Mouse (Mus musculus) activated CD4-positive, CD25-positive, alpha-beta regulatory T cell, adult 4 months (primary cell): Measurements from ENCODE around the gene Igf2r. TPM values are rescaled to one million over a fixed set of nuclear protein-coding genes. Genes with fewer than 3 reads are reported as not detected.

Source experiments
- ATAC-seq: one replicate; pipeline ENCODE4 v1.8.0; 2017
- polyA plus RNA-seq, 2 experiments: library from polyadenylated mRNA; unstranded; fragments of 100-300 nt; shearing (Covaris generic); gene quantifications; one replicate each; pipeline ENCODE4 v1.2.1; 2017

The Igf2r gene
- polyA plus RNA-seq, 2 experiments from 2014 or later, result 23.9 to 33.2 TPM

DNA sequence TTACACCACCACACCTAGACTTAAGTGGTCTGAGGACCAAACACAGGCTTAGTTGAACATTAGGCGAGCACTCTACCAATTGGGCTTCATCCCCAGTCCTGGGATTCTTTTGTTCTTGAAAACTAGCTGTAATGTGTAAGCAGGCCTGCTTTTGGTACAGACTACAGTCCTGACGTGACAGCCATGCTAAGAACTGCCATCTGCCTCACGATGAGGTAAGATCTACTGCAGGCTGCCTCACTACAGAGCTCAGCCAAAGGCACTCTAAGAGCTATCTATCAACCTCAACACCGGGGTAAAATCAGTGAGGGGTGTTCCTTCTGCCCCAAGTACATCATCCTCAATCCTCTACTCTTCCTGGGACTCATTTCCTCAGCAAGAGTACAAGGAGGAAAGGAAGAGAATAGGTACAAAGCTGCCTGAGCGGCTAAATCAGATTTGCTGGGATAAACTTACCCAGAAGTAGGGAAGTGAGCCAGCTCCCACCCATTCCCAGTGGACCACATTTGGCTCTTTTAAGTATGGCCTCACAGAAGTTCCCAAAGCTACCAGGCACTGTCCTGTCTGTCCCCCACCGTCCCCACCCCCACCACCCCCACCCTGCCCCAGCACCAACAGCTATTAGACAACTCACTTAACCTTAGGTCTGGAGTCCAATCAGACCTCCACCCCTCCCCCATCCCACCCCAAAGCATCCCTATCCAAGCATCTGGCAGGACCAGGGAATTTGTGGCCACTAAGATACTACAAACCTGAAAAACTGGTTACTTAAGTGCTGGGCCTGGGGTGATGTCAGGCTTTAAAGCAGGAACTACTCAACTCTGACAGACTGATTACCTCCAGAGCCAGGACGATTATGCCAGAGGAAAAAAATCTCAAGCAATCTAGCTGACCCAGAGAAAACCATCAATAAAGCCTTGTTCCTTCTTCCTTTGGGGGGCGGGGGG lies 19.8 kb downstream of the Igf2r start:
- no peak for ATAC-seq

DNA sequence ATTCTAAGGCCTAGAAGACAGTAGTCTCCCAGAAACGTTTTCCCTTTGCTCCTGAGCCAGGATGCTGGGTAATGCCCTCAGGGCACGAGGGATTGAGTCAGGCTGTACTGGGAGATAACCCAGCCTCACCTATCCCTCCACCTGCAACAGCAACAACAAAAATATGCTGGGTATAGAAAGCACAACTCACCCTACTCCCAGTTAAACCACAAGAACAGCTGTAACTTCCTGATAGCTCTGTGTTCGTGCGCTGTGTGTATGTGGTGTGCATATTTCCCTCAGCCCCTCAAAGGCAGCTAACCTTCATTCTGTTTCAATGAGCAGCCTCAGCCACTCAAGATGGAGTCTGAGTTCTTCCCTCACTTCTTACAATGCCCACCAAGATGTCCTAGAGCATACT lies 23.7 kb downstream of the Igf2r start:
- peak; percentile 60 for ATAC-seq

DNA sequence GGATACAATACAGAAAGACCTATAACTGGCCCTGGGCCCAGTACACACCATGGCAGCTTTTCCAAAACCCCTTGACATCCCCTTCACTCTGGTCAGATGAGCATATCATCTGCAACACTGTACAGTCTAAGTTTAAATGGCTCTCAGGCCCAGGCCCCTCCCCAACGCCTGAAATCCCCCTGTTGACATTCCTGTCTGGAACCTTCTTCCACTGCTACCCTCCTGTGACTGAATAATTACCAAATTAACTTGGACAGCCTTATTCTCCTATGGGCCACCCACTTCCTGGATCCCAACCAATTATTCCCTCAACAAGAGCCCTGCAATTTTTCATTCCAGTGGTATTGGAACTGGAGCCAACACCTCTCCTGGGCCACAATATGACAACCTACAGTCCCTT lies 25.4 kb downstream of the Igf2r start:
- no peak for ATAC-seq

DNA sequence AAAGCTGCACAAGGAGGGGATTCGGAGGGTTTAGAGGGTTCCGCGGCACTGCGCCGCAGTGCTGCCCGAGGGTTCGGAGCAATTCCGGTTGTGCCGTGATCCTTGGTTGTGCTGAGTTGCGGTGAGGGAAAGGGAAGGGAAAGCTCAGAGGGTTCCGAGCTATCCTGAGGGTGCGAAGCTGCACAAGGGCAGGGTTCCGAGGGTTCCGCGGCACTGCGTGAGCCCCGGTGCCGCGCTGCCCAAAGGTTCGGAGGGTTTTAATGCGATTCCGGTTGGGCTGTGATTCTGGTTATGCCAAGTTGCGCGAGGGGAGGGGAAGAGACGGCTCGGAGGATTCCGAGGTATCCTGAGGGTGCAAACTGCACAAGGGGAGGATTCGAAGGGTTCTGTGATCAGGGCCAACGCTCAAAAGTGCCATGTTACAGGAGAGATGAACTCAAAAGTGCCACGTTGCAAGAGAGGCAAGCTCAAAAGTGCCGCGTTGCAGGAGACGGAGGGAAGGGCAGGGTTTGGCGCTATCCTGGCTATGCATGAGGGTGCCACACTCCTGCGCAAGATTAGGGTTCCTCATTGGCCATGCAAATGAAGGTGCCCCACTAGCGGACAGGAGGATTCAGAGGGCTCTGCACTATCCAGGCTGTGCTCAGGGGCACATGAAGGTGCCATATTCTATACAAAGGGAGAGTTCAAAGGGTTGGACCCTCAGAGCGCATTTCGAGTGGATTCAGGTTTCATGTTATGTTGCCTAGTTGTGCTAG lies 27.1 kb downstream of the Igf2r start:
- no peak for ATAC-seq

DNA sequence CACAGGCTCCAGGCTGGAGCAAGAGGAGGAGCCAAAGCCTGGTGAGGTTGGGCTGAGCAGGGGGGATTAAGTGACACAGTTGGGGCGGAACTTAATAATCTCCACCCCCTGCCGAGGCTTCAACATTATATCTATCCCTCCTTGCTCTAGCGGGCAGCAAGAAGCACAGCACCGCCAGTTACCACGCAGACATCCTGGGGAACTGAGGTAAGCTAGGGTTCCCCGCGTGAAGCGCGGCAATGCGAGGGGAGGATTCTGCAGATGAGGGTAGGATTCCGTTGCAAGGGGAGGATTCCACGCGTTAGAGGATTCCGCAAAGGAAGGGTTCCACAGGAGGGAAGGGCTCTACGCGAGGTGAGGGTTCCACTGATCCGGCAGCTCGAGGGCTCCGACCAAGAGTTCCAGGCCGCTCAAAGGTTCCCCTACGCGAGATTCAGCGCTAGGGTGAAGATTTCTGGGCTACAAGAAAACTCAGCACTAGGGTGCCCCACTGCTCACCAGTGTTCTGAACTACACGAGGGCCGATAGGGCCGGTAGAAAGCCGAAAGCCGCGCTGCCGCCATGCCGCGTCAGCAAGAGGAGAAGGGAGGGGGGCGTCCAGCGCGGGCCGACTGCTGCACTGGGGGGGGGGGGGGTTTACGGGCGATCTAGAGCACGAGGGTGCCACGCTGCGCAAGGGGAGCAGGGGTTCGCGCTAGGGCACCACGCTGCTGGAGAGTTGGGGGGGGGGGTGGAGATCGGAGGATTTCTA lies 28.1 kb downstream of the Igf2r start:
- ATAC-seq, result peak; percentile 84

DNA sequence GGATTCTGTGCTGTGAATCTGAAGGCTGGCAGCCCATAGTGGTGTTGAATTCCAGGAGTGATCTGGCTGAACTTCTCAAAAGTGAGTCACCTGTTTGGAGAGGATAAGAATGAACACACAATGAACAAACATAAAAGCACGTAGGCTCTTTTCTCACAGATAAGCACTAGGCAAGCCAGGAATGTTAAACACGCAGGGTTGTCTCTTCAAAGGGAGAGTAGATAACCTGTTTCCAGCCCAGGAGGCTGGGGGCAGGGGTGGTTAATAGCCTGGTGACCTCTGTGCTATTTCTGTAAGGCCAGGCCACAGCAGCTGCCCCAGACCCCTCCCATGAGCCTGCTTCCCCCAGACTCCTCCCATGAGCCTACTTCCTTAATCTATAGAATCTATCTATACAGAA lies 29.1 kb downstream of the Igf2r start:
- no peak for ATAC-seq

DNA sequence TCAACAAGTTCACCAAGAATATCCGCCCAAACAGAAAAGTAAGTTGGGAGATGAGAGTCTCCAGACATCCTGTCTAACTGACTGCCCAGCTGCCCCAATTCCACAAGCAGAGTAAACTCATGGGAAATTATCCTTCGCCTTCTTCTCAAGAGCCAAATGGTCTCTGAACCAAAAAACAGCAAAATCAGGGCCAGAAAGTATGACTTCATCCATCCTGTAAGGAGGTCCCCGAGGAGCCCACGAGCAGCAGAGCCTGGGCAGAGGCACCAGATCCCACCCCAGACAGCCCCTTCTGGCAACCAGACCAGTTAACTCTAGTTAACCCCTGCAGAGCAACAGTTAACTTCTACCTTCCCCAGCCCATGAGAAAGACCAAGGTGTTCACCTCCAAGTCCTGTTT lies 29.9 kb downstream of the Igf2r start:
- no peak for ATAC-seq

DNA sequence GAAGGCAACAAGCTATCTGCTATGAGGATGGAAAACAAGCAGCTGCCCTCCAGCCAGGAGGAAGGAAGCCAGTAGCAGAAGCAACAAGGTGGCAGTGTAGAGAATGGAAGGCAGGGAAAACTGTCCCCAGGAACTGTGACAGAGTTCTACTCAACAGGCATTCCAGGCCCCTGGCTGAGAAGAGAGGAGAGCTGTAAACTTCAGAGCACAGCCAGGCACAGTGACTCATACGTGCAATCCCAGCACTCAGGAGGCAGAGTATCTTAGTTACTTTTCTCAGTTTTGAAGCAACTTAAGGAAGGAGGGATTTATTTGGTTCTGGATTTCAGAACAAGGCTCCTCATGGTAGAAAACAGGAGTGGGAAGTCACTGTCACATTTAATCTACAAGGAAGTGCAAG lies 31.5 kb downstream of the Igf2r start:
- no peak for ATAC-seq

DNA sequence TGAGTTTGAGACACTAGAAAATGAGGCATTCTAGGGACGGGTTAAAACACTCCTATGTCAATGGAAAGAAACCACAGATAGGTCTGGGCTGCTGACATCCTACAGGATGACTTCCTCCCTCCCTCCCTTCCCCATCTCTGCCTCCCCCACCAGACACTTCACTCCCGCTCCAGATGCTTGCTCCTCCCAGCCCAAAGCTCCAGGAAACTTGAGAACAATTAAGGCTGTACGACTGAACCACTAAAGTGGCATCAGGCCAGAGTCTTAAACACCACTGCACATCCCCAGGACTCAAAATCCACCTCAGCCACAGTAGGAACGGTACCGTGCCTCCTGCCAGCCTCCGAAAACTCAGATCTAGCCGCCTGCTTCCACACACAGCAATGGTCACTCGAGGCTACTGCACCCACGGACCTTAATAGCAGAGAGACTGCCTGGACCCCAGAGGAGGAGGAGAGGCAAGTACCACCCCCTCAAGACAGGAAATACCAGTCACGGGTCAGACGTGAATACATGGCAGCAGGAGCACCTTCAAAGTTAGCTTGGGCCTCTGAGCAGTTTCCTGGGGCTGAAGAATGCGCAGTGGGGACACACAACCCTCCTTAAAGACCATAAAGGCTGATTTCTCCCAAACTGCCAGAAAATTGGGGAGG lies 35.1 kb downstream of the Igf2r start:
- no peak for ATAC-seq

DNA sequence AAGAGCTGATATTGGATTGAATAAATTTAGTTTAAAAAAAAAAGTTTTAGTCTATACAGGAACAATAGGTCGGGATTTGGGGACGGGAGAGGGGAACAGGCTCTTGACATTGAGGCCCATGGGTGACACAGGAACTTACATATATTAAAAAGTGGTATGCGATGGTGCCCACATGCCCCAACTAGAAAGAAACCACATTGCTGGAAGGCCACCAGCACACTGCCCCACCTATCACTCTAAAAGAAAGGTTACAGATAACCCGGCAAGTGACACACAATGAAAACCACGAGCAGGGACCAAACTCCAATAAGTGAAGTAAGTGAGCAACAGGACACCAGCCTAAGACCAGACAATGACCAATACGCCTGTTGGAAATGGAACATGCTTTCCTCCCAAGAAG lies 36.3 kb downstream of the Igf2r start:
- no peak for ATAC-seq

DNA sequence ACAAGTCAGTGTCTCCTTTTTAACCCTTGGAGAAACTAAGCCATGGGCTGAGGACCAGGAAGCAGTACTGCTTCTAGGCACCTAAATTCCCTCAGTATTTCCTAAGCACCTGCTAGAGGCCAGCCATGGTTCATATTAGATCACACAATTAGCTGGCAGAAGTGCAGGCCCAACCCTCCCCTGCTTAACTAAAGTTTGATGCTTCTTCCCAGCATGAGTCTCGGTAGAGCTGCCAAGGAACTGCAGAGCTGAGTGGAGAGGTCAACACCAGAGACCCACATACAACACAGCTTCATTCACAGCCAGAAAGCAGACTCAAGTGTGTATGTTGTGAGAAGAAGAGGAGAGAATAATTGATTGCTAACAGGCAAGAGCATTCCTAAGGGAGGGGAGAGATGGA lies 40.9 kb downstream of the Igf2r start:
- no peak for ATAC-seq

DNA sequence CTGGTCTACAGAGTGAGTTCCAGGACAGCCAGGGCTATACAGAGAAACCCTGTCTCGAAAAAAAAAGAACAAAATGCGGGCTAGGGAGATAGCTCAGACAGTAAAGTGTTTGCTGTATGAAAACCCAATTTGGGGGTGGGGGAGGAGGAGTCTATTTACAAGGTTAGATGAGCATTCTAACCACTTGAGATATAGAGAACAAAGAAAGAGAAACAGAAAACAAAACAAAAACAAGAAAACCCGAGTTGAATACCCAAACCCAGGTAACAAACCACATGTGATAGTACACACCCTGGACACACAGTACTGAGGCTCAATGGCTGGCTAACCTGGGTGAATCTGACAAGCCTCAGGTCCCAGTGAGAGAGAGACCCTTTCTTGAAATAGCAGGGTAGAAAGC lies 41.7 kb downstream of the Igf2r start:
- peak; percentile 79 for ATAC-seq

DNA sequence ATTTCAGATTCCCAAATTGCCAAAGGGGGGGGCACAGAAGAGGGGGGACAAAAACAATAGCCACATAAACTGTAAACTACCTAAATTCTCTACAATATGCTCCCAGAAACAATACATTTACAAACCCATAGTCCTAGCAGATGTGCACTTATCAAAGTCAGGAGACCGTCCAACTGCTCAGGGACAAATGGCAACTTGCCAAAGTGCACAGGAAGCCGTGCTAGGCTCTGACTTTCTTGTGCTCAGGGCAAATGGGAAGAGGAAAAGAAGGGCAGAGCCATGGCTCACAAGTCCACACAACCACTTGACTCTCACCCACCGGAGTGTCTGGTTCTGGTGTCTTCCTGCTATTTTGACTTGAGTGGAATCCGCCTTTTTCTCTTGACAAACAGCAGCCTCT lies 43.6 kb downstream of the Igf2r start:
- ATAC-seq, result no peak

DNA sequence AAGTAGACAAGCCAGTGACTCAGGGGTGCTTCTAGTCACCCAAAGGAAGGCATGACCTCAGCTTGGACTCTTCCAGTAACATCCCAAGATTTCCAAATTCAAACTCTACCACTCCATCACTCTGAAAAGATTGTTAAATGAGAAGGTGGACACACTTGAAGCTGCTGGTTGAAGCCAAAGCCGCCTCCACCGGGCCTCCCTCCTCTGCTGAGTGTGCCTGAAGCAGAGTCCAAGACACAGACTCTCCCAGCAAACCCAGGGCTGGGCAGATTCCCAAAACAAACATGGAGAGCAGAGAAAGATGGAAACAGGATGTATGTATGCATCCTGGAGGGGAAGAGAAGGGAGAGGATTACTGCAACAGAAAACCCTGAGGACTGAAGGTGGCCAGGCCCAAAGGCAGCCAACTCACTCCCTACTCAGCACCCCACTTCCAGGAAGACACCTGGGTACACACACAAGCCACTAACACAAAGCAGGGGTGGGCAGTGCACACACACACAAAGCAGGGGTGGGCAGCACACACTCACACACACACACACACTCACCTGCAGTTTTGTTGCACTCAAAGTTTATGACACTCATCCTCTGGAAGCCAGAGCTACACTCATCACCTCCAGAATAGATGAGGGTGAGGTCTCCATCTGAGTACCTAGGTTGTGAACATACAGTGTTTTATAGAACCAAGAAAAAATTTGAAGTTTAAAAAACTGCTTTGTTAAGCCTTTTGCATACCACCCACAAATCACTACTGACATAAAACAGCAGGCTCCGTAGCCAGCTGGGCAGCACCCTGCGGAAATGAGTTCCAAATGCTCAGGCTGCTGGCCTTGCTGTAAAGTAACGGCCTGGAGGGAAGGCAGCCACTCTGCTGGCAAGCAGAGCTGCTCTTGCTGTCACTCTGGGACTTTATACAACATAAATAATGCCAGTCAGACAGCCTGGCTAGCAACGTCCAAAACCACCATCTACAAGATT lies 44.4 kb downstream of the Igf2r start:
- ATAC-seq, result no peak

DNA sequence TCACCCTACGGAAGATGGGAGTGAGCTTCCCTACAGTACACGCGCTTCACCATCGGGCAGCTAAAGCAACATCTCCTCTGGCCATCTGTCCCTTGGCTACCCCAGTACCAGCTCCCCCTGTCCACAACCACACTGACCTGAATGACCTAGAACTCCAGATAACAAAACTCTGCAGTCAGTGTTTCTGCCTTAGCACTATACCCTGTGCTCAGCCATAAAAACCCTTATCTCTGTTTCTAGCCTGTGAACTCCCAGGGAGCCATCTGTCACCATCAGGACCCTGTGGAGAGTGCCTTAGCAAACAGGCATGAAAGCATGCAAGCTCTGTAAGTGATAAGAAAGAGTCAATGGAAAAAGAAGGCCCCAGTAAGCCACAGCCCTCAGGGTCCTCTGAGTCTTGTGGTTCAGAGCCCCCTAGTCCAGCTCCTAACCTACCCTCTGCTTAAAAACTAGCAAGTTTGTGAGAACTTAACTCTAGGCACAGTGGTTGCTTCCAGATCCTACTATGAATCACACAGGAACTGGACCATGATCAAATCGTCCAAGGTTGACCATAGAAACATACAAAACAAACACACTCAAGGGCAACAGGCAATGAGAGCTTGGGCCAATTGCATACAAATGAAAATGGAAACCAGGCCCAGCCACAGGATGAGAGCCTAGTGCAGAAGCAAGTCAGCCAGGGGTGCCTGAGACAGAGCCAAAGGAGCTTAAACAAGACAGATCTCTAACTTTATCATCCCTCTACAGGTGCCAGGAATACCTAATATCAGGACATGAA lies 45.3 kb downstream of the Igf2r start:
- no peak for ATAC-seq

DNA sequence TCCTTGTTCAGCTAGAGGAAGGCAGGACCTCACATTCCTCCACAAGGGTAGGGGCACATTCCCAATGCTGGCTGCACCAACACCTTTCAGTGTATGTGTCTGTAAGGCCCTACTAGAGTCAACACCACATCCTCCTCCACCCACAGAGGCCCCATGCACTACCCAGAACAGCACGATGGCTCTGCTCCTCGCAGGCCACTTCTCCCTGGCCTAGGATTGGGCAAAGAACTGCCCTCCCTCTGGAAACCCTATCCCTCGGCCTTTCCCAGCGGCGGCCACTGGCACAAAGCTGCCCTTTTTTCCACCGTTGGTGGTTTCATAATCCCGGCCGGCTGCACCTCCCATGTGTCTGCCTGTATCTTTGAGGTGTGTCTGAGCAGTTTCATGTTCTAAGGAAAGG lies 46.8 kb downstream of the Igf2r start:
- ATAC-seq, result peak; percentile 75

DNA sequence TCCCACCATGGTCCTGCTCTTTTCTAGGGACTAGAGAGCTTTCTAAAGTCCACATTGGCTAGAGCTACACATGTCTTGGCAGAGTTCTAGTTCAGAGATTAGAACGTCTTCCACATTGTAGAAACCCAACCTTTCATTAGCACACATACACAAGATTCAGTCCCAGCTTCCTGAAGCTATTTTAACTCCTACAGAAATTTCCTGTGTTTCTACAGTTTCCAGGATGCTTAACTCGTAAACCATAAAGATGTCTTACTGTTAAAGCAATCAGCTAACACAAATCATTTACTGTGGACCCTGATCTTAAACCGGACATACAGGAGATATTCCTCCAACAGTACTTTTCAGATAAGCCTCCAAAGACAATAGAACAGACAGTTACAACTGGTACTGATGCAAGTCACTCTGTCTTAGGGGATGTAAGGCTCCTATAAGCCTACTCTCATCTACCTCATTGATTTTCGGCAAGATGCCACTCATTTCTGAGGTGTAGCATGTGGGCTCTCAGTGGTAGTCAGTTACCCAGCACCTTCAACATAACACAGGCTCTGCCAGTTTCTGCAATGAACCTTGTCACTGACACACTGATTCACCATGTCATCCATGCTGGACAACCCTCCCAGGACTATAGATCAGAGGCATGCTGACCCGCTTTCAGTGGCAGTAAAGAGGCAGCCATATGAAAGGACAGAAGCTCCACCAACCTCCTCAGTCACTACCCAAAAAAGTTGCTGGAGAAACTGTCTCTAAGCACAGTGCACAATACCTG lies 48.2 kb downstream of the Igf2r start:
- ATAC-seq, result no peak

DNA sequence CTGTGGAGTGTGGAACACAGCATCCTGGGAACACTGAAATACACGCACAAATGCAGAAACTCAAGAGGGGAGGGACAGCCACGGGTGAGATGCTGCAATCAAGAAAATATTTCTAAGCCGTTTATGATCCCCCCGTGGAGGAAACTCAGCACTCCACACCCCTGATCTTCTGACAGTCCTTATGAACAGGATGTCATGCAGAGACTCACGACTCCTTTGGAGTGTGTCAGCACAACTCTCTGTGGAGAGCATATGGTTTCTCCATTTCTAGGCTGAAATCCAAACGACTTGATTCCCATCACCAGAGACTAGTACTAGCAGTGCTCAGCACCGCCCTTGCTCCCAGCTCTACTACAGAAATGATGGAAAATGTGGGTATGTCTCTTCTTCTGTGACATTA lies 51.2 kb downstream of the Igf2r start:
- no peak for ATAC-seq

DNA sequence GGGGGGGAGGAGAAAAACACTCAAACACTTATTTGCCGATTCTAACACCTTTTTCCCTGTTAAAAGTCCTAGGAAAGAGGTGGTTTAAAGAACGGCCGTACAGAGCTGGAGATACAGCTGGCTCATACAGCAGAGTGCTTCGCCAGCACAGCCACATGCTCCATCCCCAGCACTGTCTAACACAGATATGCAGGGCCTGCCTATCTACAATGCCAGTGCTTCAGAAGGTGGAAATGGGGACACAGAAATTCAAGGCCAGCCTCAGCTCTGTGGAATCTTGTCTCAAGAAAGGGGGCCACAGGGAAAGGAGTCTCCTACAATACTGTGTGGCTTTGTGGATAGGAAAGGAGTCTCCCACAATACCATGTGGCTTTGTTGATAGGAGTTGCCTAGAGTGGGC lies 52.0 kb downstream of the Igf2r start:
- no peak for ATAC-seq

DNA sequence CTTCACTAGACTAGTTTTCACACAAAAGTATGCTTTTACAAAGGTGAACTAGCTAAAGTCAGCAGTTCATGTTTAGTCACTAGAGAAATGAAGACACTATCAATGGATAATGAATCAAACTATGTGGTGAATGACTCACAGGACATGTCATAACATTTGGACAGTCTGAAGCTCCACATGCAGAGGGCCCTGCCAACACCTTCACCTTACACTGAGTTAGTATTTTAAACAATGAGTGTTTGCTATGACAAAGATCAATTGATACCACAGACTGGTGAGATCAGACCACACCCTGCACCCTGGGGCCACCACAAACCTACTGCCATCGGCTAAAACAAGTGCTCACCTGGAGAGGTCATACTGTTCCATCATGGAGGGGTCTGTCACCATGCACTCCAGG lies 54.4 kb downstream of the Igf2r start:
- ATAC-seq, result peak; percentile 52
